10 mouse cellular contexts compared by ENCODE assay signal in the genomic region with DNA sequence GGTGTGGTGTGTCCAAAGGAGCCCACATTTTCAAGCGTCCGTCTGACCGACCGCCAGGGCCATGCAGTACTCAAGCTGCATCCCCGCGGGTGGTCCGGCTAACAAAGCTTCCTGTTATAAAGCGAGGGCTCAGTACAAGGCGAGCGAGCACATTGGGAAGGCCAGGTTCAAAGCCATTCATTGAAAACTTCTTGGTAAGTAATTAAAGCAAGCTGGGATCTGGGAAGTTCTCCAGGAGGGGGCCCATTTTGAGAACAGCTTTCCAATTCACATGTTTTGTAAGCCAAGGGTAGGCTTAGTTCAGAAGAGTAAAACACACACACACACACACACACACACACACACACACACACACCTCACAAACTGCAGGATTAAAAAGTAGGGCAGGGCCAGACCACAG. TPM values are rescaled to one million over a fixed set of nuclear protein-coding genes. Genes with fewer than 3 reads are reported as not detected.
DNase-seq lines count a peak whose midpoint lies in the region; ATAC-seq lines count a peak whose summit lies in the region.
"Had no signal": no experiment of that assay in that cellular context is flagged by ENCODE, and none has a peak within 500 bp of the region (broad histone marks: within the 10 kb centered on the region; RNA-seq: fewer than 3 reads in every experiment).

No protein-coding gene starts in this region.

- WGBS in forebrain, embryonic 15.5 days, result under 1% methylated on average over 10 of the region's 10 CpGs
- 20% methylated on average over 10 of the region's 10 CpGs for WGBS in neural tube, embryonic 11.5 days

- H3K4me3 ChIP-seq in forebrain, embryonic 15.5 days, result no peak overlapping the region
- no peak overlapping the region for H3K4me3 ChIP-seq in neural tube, embryonic 11.5 days (ENCODE audit: low read depth, low read length)
- H3K4me3 ChIP-seq: heart, embryonic 12.5 days had no signal

- no peaks in the 10 kb centered on the region for H3K36me3 ChIP-seq in forebrain, embryonic 15.5 days
- no peaks in the 10 kb centered on the region for H3K36me3 ChIP-seq in neural tube, embryonic 11.5 days (ENCODE audit: control insufficient read depth, insufficient read depth, low read length)
- H3K36me3 ChIP-seq: heart, embryonic 12.5 days had no signal

- H3K4me2 ChIP-seq in forebrain, embryonic 15.5 days (replicated peaks), result no peak overlapping the region
- H3K4me2 ChIP-seq in neural tube, embryonic 11.5 days (ENCODE audit: low read depth), result no peak overlapping the region
- H3K4me2 ChIP-seq: heart, embryonic 12.5 days had no signal

- peak; percentile 54 to 67 for DNase-seq in cerebellum, postnatal 10 days
- DNase-seq in cerebellum, adult 8-10 months, result no peak
- peak; percentile 27 to 49 for DNase-seq in layer of hippocampus, postnatal 36 days
- DNase-seq in neural tube, embryonic 11.5 days (ENCODE audit: low spot score), result peak; percentile 57
- DNase-seq in urinary bladder, postnatal 36 days (ENCODE audit: low spot score in 2 of 2), result no peak
- DNase-seq in ovary, postnatal 36 days (ENCODE audit: low spot score), result no peak
- DNase-seq in adrenal gland, adult 2 months, result no peak

- no peaks in the 10 kb centered on the region for H3K9me3 ChIP-seq in forebrain, embryonic 15.5 days
- H3K9me3 ChIP-seq in neural tube, embryonic 11.5 days (ENCODE audit: control insufficient read depth, low read length), result no peaks in the 10 kb centered on the region
- H3K9me3 ChIP-seq: heart, embryonic 12.5 days had no signal

- peaks cover 6% of the 10 kb centered on the region; the same call in 1 of the 2 replicates for H3K4me1 ChIP-seq in forebrain, embryonic 15.5 days
- H3K4me1 ChIP-seq in neural tube, embryonic 11.5 days (ENCODE audit: control insufficient read depth, insufficient read depth, low read length), result no peaks in the 10 kb centered on the region
- H3K4me1 ChIP-seq: heart, embryonic 12.5 days had no signal

- H3K9ac ChIP-seq in forebrain, embryonic 15.5 days (replicated peaks), result no peak overlapping the region
- H3K9ac ChIP-seq in neural tube, embryonic 11.5 days (ENCODE audit: low read length), result no peak overlapping the region
- H3K9ac ChIP-seq: heart, embryonic 12.5 days; liver, embryonic 14.5 days had no signal

- peaks cover 12% of the 10 kb centered on the region; the same call in 1 of the 2 replicates for H3K27me3 ChIP-seq in forebrain, embryonic 15.5 days
- H3K27me3 ChIP-seq in neural tube, embryonic 11.5 days (ENCODE audit: control insufficient read depth, insufficient read depth, low read length), result no peaks in the 10 kb centered on the region
- H3K27me3 ChIP-seq: heart, embryonic 12.5 days had no signal

- peak; percentile 97 for ATAC-seq in forebrain, embryonic 15.5 days (replicated peaks)
- ATAC-seq in neural tube, embryonic 11.5 days (ENCODE audit: insufficient read depth, low FRiP score, low TSS enrichment), result peak; percentile 78

- no peak overlapping the region for H3K27ac ChIP-seq in forebrain, embryonic 15.5 days (replicated peaks)
- no peak overlapping the region for H3K27ac ChIP-seq in neural tube, embryonic 11.5 days (ENCODE audit: low read depth, low read length)
- H3K27ac ChIP-seq: liver, embryonic 14.5 days had no signal

RNA-seq across cellular contexts. Expression of gene Prep, which starts 57.3 kb away (rescaled TPM):
- 19.2 and 19.5 TPM in 2 replicates for polyA plus RNA-seq in forebrain, embryonic 15.5 days (2015; fragmentation: Nextera tagmentation; extraction: Ambion mirVana)
- total RNA-seq in layer of hippocampus, postnatal 36 days (2021), result 1 to 10 TPM; 8.8 to 9.3 TPM
- 30.7 and 32.4 TPM in 2 replicates for polyA plus RNA-seq in neural tube, embryonic 11.5 days (2014; fragmentation: Nextera tagmentation; extraction: Ambion mirVana)
- total RNA-seq in adrenal gland, adult 2 months (2021), result 10 to 100 TPM; 19.2 to 22.4 TPM
- polyA plus RNA-seq in adrenal gland, adult 2 months (2012; rRNA removed), result 13.2 and 14.2 TPM in 2 replicates

Comparison
In these comparisons a context has a peak if more than half of its experiments do, and no peak if none do; other contexts are left out.
1. DNase-seq: peak in cerebellum, postnatal 10 days (2 of 2), layer of hippocampus, postnatal 36 days (2 of 2) and neural tube, embryonic 11.5 days (single experiment); none in cerebellum, adult 8-10 months (single experiment), urinary bladder, postnatal 36 days (0 of 2), ovary, postnatal 36 days (single experiment) and adrenal gland, adult 2 months (single experiment).